Mouse (Mus musculus) layer of hippocampus, adult 2 months (tissue): ENCODE results near the gene Ppef1. TPM values are rescaled to one million over a fixed set of nuclear protein-coding genes. Genes with fewer than 3 reads are reported as not detected.
"Not testable (repeated sequence)": the region's sequence is repeated elsewhere in the genome, so short reads cannot be mapped to it uniquely, and the experiment has no call there.

ENCODE experiments used
- DNase-seq, 2 experiments: peaks; one replicate each; pipeline ENCODE4 v3.0.0; 2022; ENCODE audit warnings: low spot score in 2 of 2
- H3K27ac ChIP-seq: fragments of 200-600 bp; 2 replicates; pipeline ENCODE4 v1.8.1; 2022
- H3K4me3 ChIP-seq: fragments of 200-600 bp; 2 replicates; pipeline ENCODE4 v1.8.1; 2022; ENCODE audit warnings: mild to moderate bottlenecking
- CTCF ChIP-seq: fragments of 200-600 bp; conservative IDR thresholded peaks from 2 replicates; pipeline ENCODE4 v1.8.1; 2022; ENCODE audit warnings: antibody characterized with exemption, mild to moderate bottlenecking, moderate library complexity
- long read RNA-seq, 2 experiments: library from polyadenylated mRNA; stranded (forward); transcript quantifications; one replicate each; pipeline ENCODE4 v2.0.0; 2021; ENCODE audit warnings: borderline mapping rate in 2 of 2
- total RNA-seq, 2 experiments: library from RNA; stranded (reverse); gene quantifications; 2 replicates each; pipeline ENCODE4 v1.2.3; 2021

Ppef1 gene
- total RNA-seq = under 1 TPM; 0.32 to 0.56 TPM
- long read RNA-seq, experiment 1 = 0 reads
- long read RNA-seq, experiment 2, partial matches to known transcripts = 0 of 2 reads
- long read RNA-seq, experiment 2, other reads (novel, unspliced or antisense) = 2 of 2 reads

DNA sequence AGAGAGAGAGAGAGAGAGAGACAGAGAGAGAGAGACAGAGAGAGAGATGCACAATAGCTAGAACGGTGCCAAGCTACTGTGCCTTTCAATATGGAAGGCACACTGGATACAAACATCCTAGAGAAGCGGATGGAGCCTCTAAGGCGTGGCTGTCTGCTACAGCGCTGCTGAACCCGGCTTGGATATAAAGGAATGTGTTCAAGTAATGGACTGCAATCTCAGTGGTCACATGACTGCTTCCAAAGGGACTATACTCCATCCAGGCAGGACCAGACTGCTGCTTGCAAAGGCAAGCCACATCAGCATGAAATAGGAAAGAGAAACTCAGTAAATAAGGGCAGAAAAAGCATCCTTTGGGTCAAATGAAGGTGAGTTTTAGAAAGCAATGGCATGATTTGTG lies at the start of gene Ppef1:
Gene Ppef1, minus strand, starts transcription at position 116 of the 400 bp plus-strand sequence.
- no peak for TF ChIP-seq CTCF
- no peak for DNase-seq
- Histone ChIP-seq H3K4me3 (no peak within 1 kb of the TSS), H3K27ac (no peak within 1 kb of the TSS)

DNA sequence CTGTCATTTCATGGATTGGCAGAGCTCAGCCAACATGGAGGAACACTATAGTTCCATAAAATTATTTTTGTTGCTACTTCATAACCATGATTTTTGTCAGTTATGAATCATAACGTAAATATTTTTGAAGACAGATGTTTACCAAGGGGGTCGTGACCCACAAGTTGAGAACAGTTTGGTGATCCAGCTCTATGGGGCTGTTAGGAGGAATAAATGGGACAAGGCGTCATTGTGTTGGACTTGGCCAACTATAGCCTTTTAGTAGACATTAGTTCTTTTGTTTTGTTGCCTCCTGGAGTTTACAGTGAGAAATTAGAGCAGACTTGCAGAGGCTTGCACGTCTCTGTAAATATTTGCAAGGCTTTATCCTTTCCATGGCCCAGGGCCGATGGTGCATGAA lies 46.7 kb upstream of the Ppef1 start:
- no peak overlapping the region for H3K27ac ChIP-seq
- no peak overlapping the region for H3K4me3 ChIP-seq
- TF ChIP-seq CTCF = no peak
- DNase-seq = no peak

DNA sequence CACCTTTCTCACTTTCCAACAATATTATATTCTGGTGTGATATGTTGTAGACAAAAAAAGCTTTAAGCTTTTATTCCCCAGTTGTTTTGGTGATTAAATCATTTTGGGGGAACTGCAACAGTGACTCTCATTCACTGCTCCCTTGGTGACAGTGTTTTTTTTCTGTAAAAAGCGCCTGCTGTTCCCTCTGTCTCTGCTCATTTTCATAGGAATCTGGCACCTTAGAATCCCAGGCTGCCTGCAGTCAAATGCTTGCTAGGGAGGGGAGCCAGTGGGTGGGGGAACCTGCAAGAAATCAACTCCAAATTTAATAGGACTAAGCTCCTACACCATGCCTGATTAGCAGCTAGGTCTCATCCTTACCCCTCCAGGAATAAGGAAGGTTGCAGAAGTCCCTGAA lies 37.5 kb upstream of the Ppef1 start:
- Histone ChIP-seq H3K27ac (peak overlapping the region; percentile 78), H3K4me3 (no peak overlapping the region)
- DNase-seq = peak; percentile 37 to 60
- TF ChIP-seq CTCF = no peak

DNA sequence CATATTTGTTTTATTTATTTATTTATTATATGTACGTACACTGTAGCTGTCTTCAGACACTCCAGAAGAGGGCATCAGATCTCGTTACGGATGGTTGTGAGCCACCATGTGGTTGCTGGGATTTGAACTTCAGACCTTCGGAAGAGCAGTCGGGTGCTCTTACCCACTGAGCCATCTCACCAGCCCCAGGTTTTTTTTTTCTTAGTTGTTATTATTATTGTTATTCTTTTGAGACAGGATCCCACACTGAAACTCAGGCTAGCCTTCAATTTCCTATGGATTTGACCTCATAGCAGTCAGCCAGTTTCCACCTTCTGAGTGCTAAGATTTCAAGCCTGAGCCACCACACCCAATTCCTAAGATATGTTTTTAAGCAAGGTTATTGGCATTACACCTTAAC lies 34.1 kb upstream of the Ppef1 start:
- DNase-seq, H3K4me3 ChIP-seq, H3K27ac ChIP-seq: not testable (repeated sequence)
- TF ChIP-seq CTCF = 0 out of 2 replicates have a peak, but pooled peaks have one; percentile 12

DNA sequence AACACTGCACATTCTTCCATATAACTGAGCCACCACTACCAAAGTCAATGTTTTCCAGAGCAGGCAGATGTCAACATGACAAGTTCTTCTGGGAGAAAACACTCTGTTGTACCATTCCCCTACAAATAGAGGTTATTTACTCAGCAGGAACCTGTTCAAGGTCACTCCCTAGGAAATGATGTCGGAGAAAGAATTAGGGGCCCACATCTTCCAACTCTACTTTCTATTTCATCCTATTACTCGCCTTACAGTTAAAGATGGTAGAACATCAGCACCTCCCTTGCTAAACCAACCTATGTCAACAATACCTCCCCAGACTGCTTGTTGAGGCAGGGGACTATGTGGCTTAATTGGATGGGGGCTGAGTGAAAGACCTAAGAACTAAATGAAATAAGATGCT lies 32.1 kb upstream of the Ppef1 start, which contains the start of gene Rs1:
Gene Rs1, plus strand, starts transcription at position 301 of the 400 bp plus-strand sequence.
- no peak for TF ChIP-seq CTCF
- no peak for DNase-seq
- no peak within 1 kb of the TSS for H3K27ac ChIP-seq
- H3K4me3 ChIP-seq = peak within 1 kb of the TSS; percentile 61; the same call in 1 of the 2 replicates

DNA sequence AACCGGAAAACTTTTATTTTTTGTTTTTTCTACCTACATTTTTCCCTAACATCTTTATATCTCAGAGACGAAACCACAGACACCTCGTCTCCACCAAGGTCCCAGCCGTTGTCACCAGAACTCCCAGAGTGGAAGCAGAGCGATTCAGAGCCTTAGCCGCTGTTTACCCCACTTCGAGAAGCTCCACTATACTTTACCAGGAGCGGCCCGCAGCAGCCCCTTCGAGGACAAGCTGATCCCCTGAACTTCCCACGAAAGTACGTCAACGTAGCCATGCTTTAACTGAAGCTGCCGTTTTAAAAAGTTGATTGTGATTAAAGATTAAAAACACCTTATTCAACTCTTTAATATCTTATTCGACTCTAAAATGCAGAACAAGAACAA lies 30.7 kb upstream of the Ppef1 start:
- DNase-seq = peak; percentile 11 to 12
- TF ChIP-seq CTCF = no peak
- Histone ChIP-seq H3K27ac (0 out of 2 replicates have a peak overlapping the region, but pooled peaks have one; percentile 39), H3K4me3 (peak overlapping the region; percentile 61)

DNA sequence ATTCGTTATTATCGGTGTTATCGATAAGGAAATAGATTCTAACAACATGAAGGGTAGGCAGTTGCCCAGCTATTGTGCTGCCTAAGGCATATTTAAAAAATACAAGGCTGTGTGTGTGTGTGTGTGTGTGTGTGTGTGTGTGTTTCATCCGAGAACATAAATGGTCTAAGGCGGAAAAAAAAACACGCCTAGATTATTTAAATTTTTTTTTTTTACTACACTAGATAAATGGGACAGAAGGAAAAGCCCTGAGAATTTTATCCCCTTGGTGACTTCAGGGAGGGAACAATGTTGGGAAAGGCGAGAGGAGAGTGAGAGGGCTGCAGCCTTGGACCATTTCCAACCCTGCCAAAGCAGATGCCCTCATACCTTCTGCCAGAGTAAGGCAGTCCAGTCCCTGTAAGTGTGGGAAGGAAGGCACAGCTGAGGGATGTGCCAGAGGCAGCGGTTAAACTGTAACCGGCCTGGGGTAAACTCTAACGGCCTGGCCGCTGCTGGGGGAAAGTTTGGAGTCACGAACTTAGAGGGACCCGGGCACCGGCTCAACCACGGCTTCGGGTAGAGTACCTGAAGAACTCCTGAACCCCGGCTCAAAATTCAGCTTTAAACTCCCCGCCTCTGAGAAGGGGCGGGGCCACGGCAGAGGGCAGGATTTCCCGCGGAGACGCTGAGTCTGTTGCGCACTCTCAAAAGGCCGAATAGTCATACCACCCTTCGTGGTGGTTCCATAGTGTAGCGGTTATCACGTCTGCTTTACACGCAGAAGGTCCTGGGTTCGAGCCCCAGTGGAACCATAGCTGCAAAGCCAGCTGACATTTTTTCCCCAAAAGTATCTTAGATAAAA lies 30.0 kb upstream of the Ppef1 start:
- peak overlapping the region; percentile 61 for H3K4me3 ChIP-seq
- TF ChIP-seq CTCF = no peak
- H3K27ac ChIP-seq = no peak overlapping the region
- peak; percentile 87 to 96 for DNase-seq

DNA sequence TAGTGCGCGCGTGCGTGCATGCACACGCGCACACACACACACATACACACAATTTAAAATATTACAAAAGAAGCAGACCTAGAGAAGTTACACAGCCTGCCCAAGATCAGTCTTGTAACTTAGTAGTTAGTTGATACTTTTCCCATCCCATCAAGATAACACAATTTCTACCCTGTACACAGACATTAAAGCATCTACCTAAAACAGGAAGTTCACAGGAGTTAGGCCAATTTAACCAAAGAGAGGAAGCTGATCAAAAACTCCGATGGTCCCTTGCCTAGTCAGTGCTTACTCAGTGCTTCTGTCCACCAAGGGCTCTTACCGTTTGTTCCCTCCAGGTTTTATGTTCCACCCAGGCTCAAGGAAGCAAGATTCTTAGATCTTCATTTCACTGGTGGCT lies 15.2 kb upstream of the Ppef1 start:
- no peak for DNase-seq
- no peak overlapping the region for H3K4me3 ChIP-seq
- no peak for TF ChIP-seq CTCF
- no peak overlapping the region for H3K27ac ChIP-seq

DNA sequence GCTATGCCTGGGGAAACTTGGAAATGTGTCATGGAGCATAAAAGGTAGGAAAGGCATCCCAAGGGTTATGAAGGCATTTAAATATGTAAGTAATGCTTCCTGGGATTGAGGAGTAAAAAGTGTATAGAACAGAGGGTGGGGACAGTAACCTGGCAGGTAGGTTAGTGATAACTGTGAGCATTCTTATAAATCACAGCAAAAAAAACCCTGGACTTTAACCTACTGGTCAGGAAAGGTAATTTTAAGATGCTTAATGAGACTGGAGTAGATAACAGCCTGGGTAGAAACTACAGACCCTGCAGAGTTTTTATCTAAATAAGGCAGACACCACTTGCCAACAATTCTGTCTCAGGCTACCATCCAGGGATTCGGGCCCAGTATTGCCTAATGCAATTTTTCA lies 13.1 kb upstream of the Ppef1 start:
- H3K27ac ChIP-seq = no peak overlapping the region
- TF ChIP-seq CTCF = no peak
- H3K4me3 ChIP-seq = no peak overlapping the region
- no peak for DNase-seq

DNA sequence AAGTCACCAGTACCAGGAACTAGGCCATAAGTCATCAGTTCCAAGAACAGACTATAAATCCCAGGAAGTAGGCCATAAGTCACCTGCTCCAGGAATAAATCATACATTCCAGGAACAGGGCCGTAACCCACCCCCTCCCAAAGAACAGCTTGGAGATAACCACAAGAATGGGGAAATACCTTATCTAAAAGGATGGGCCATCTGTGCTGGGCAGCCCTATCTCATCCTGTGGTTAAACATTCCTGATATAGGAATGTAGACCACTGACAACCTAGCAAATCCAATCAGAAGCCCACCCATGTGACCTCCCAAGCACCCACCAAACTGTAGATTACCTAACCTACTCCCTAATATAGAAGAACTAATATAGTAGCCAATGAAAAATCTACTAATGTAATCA lies 9.8 kb upstream of the Ppef1 start:
- TF ChIP-seq CTCF = no peak
- H3K27ac ChIP-seq = no peak overlapping the region
- no peak overlapping the region for H3K4me3 ChIP-seq
- DNase-seq = no peak

DNA sequence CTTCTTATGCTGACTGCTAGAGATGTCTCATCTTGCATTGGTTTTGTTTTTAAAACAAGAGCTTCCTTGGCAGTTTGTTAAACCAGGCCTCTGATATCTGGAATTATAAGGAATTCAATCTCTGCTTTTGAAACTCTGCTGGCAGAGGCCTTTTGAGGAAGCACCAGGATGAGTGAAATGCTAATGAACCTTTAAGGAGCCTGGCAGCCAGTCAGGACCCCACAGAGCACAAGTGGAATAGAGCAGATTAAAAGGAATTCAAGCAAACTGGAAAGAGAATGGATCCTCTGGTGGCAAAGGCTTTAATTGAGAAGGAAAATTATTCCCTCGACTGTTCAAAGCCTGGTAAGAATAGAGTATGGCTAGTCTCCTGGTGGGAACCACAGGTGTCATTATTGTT lies 36.4 kb downstream of the Ppef1 start:
- no peak for TF ChIP-seq CTCF
- DNase-seq = no peak
- H3K27ac ChIP-seq = no peak overlapping the region
- no peak overlapping the region for H3K4me3 ChIP-seq

DNA sequence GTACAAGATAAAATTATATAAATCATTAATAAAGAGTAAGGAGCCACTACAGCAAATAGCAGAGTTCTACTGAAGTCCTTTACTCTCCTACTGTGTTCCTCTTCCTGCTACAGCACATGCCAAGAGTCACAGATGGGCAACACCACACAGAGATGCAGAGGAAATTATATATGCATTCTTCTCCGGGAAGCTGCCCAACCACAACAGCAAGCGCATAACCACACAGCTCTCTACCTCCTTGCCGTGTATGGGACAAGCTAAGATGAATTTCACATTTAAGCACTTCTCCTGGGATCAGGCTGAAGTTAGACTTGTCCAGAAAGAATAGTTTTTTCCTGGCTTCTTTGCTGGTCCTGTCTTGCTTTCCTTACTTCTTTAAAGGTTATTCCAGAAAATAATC lies 44.0 kb downstream of the Ppef1 start:
- H3K27ac ChIP-seq = no peak overlapping the region
- no peak overlapping the region for H3K4me3 ChIP-seq
- TF ChIP-seq CTCF = no peak
- DNase-seq = no peak

DNA sequence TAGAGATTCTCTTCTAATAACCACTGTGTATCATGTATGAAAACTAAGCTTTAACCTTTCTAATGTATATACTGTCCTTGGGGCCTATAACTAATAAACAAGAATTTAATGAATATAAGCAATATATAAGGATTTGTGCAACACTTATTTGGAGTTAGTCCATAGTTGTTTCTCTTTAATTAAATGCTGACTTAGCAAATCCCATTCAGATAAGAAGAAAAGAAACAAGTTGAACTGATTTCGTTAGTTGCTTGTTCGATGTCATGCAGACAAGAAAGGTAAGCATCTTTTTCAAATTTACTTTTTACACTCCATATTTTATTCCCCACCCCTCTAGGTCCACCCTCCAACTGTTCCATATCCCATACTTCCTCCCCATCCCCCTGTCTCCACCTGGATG lies 45.5 kb downstream of the Ppef1 start:
- H3K27ac ChIP-seq = no peak overlapping the region
- no peak for TF ChIP-seq CTCF
- no peak for DNase-seq
- no peak overlapping the region for H3K4me3 ChIP-seq

DNA sequence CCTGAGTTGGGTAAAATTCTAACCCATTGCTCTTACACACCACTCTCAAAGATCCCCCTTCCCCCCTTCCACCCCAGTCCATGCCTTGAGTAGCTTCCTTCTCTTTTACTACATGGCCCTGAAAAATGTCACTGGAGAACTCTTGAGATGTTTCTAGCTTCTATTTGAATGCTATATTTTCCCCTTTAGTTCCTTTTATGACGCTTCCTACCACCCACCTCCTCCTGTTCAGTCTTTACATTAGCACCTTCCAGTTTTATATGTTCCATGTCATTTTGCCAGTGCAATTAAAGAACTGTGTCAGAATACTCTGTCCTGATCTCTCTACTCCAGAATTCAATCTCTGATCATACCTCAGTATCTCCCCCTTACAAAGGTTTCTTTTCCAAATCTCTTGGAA lies 65.6 kb downstream of the Ppef1 start:
- no peak overlapping the region for H3K4me3 ChIP-seq
- H3K27ac ChIP-seq = no peak overlapping the region
- TF ChIP-seq CTCF = no peak
- DNase-seq = no peak
